Mouse (Mus musculus): ENCODE results near the gene Sfxn2. TPM values are rescaled to one million over a fixed set of nuclear protein-coding genes. Genes with fewer than 3 reads are reported as not detected.

Sfxn2 gene
- polyA plus RNA-seq, 1 experiment, result 1.5 TPM

DNA sequence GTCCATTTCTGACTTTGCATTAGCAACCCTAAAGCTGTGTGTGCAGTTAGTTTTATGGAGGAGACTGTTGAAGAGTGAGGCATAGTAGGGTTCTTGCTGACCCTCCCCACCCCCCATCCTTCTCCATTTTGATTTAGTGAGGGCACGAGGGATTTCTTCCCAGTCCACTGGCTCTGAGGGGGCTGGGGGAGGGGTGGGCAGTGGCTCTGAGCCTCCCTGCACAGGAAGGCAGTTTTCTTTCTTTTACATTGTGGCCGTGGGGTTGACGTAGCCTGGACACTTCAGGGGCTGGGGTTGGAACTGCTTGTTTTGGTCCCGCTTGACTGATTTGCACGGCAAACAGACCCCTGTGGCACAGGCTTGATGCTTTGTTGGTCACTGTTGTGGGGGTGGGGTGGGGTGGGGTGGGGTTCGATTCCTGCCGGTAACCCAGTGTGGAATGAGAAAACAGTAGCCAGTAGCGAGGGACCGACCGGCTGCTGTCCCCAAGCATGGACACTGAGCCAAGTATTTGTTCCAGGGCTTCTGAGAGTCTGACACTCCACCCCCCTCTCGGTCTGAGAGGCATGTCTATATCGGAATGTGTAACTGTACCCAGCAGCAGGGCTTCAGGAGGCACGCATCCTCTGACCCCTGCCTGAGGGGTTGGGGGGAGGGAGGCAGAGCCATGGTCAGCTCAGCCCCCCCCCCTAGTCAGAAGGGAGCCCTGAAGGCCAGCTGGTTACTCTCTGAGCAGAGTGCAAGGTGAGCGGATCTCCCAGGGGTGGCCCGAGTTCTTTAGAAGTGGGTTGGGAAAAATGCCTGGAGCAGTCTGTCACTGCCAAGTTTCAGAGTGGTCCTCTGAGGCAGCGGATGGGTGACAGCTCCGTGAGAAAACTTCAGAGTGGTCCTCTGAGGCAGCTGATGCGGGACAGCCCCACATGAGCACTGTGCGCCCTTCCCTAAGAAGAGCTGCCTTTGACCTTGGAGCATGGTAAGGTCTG lies 50.9 kb downstream of the Sfxn2 start:
- Histone ChIP-seq H3K4me1 (ENCODE audit: control insufficient read depth, insufficient read depth, low read length) (peaks cover 9% of the 10 kb centered on the region), H3K27me3 (ENCODE audit: control insufficient read depth, insufficient read depth, low read length) (no peaks in the 10 kb centered on the region), H3K36me3 (ENCODE audit: control insufficient read depth, insufficient read depth, low read length) (no peaks in the 10 kb centered on the region), H3K27ac (ENCODE audit: control insufficient read depth, insufficient read depth, low read depth, low read length) (no peak overlapping the region), H3K4me3 (ENCODE audit: control insufficient read depth, low read depth, low read length) (no peak overlapping the region)
- no peak for TF ChIP-seq CTCF (IDR thresholded peaks at IDR 0.05; ENCODE audit: control insufficient read depth, insufficient read depth, insufficient replicate concordance, low read depth, low read length)
- TF ChIP-seq POLR2A (IDR thresholded peaks at IDR 0.05; ENCODE audit: control insufficient read depth, low read depth, low read length), result no peak

DNA sequence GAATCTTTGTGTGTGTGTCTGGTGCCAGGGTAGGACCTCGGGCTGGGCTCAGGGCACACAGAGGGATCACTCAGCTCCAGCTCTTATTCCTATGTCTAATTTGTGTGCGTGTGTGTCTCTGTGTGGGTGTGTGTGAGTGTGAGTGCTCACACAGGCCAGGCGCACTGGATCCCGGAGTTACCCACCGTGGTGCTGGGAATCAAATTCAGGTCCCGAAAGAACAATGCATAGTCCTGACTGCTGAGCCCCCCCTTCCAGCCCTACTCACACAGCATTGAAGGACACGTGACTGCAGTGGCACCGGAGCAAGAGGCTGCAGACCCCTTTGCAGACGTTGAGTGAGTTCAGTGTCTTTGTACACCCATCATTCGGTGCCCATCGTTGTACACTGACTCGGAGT lies 51.9 kb downstream of the Sfxn2 start:
- no peaks in the 10 kb centered on the region for H3K36me3 ChIP-seq (ENCODE audit: control insufficient read depth, insufficient read depth, low read length)
- no peak overlapping the region for H3K27ac ChIP-seq (ENCODE audit: control insufficient read depth, insufficient read depth, low read depth, low read length)
- peaks cover 9% of the 10 kb centered on the region for H3K4me1 ChIP-seq (ENCODE audit: control insufficient read depth, insufficient read depth, low read length)
- no peak overlapping the region for H3K4me3 ChIP-seq (ENCODE audit: control insufficient read depth, low read depth, low read length)
- no peak for TF ChIP-seq POLR2A (IDR thresholded peaks at IDR 0.05; ENCODE audit: control insufficient read depth, low read depth, low read length)
- TF ChIP-seq CTCF (IDR thresholded peaks at IDR 0.05; ENCODE audit: control insufficient read depth, insufficient read depth, insufficient replicate concordance, low read depth, low read length), result no peak
- no peaks in the 10 kb centered on the region for H3K27me3 ChIP-seq (ENCODE audit: control insufficient read depth, insufficient read depth, low read length)

DNA sequence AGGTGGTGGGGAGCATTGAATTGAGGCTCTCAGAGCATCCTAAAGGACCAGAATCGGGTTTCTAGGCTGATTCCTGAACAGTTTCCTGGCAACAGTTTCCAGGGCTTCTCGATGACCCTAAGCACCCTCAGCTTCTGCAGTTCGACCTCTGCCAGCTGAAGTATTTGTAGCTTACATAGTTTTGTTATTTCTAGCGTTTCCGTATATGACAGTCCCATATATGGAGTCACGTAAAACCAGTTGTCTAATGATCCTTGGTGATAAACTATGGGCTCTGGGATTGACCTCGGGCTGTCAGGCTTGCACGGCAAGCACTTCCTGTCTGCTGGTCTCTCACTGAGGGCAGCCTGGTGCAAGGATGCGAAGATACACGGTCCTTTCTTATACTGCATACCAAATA lies 52.4 kb downstream of the Sfxn2 start:
- peaks cover 11% of the 10 kb centered on the region for H3K4me1 ChIP-seq (ENCODE audit: control insufficient read depth, insufficient read depth, low read length)
- H3K27me3 ChIP-seq (ENCODE audit: control insufficient read depth, insufficient read depth, low read length), result no peaks in the 10 kb centered on the region
- TF ChIP-seq POLR2A (IDR thresholded peaks at IDR 0.05; ENCODE audit: control insufficient read depth, low read depth, low read length), result no peak
- no peak for TF ChIP-seq CTCF (IDR thresholded peaks at IDR 0.05; ENCODE audit: control insufficient read depth, insufficient read depth, insufficient replicate concordance, low read depth, low read length)
- no peak overlapping the region for H3K27ac ChIP-seq (ENCODE audit: control insufficient read depth, insufficient read depth, low read depth, low read length)
- no peak overlapping the region for H3K4me3 ChIP-seq (ENCODE audit: control insufficient read depth, low read depth, low read length)
- no peaks in the 10 kb centered on the region for H3K36me3 ChIP-seq (ENCODE audit: control insufficient read depth, insufficient read depth, low read length)

- Histone ChIP-seq H3K36me3 (ENCODE audit: control insufficient read depth, insufficient read depth, low read length) (no peaks in the 10 kb centered on the region), H3K27ac (ENCODE audit: control insufficient read depth, insufficient read depth, low read depth, low read length) (no peak overlapping the region)
These were observed 55.2 kb downstream of the Sfxn2 start for GRCm38 (mm10) chr19:46628403-46628802.

DNA sequence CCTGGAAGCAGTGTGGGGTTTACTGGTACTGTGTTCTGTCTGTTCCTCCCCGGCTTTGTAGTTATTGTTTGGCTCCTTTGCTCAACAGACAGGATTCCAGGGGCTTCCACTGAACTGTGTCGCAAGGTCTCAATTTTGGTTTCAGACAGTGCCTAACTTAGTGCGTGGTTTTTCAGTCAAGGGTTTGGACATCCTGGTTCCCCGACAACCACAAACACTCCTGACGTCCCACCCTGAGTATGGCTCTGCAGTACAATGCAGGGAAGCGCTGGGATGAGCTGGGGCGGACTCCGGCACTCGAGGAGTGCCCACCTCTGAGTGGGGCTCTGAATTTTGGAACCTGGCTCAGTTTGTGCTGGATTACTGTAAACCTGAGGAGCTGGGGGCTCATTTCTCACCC lies 56.6 kb downstream of the Sfxn2 start:
- Histone ChIP-seq H3K27me3 (ENCODE audit: control insufficient read depth, insufficient read depth, low read length) (no peaks in the 10 kb centered on the region), H3K4me1 (ENCODE audit: control insufficient read depth, insufficient read depth, low read length) (peaks cover 6% of the 10 kb centered on the region), H3K27ac (ENCODE audit: control insufficient read depth, insufficient read depth, low read depth, low read length) (no peak overlapping the region), H3K4me3 (ENCODE audit: control insufficient read depth, low read depth, low read length) (no peak overlapping the region), H3K36me3 (ENCODE audit: control insufficient read depth, insufficient read depth, low read length) (no peaks in the 10 kb centered on the region)
- no peak for TF ChIP-seq CTCF (IDR thresholded peaks at IDR 0.05; ENCODE audit: control insufficient read depth, insufficient read depth, insufficient replicate concordance, low read depth, low read length)
- TF ChIP-seq POLR2A (IDR thresholded peaks at IDR 0.05; ENCODE audit: control insufficient read depth, low read depth, low read length), result no peak

More at GRCm38 (mm10) chr19:46628403-46628802, 55.2 kb downstream of the Sfxn2 start:
- Histone ChIP-seq H3K4me3 (ENCODE audit: control insufficient read depth, low read depth, low read length) (no peak overlapping the region), H3K27me3 (ENCODE audit: control insufficient read depth, insufficient read depth, low read length) (no peaks in the 10 kb centered on the region), H3K4me1 (ENCODE audit: control insufficient read depth, insufficient read depth, low read length) (peaks cover 9% of the 10 kb centered on the region)
- TF ChIP-seq CTCF (IDR thresholded peaks at IDR 0.05; ENCODE audit: control insufficient read depth, insufficient read depth, insufficient replicate concordance, low read depth, low read length) (no peak), POLR2A (IDR thresholded peaks at IDR 0.05; ENCODE audit: control insufficient read depth, low read depth, low read length) (no peak)

DNA sequence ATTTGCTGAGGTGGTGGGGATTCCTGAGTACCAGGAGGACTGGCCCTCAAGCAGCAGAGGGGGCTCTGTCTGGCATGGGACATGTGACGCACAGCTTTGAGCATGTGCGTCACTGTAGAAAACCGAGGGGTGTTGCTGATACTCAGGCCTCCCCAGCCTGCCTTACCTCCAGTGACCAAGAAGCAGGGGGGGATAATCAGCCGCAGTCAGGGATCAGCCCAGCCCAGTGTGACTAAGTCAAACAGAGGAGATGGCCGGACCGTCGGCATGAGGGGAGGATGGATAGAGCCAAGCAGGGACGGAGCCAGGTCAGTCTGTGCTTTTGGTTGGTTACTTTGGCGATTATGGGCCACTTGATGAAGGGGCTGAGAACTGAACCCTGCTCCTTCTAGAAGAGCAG lies 58.5 kb downstream of the Sfxn2 start:
- TF ChIP-seq POLR2A (IDR thresholded peaks at IDR 0.05; ENCODE audit: control insufficient read depth, low read depth, low read length), result no peak
- no peak for TF ChIP-seq CTCF (IDR thresholded peaks at IDR 0.05; ENCODE audit: control insufficient read depth, insufficient read depth, insufficient replicate concordance, low read depth, low read length)
- H3K27ac ChIP-seq (ENCODE audit: control insufficient read depth, insufficient read depth, low read depth, low read length), result no peak overlapping the region; the same call in 1 of the 2 replicates
- no peaks in the 10 kb centered on the region for H3K36me3 ChIP-seq (ENCODE audit: control insufficient read depth, insufficient read depth, low read length)
- peaks cover 6% of the 10 kb centered on the region for H3K4me1 ChIP-seq (ENCODE audit: control insufficient read depth, insufficient read depth, low read length)
- H3K4me3 ChIP-seq (ENCODE audit: control insufficient read depth, low read depth, low read length), result no peak overlapping the region
- H3K27me3 ChIP-seq (ENCODE audit: control insufficient read depth, insufficient read depth, low read length), result no peaks in the 10 kb centered on the region

GRCm38 (mm10) chr19:46635766-46636165 lies 62.6 kb downstream of the Sfxn2 start:
- no peak overlapping the region for H3K4me3 ChIP-seq (ENCODE audit: control insufficient read depth, low read depth, low read length)
- no peak overlapping the region for H3K27ac ChIP-seq (ENCODE audit: control insufficient read depth, insufficient read depth, low read depth, low read length)

More at GRCm38 (mm10) chr19:46635766-46636165, 62.6 kb downstream of the Sfxn2 start:
- H3K27me3 ChIP-seq (ENCODE audit: control insufficient read depth, insufficient read depth, low read length), result no peaks in the 10 kb centered on the region
- H3K4me1 ChIP-seq (ENCODE audit: control insufficient read depth, insufficient read depth, low read length), result peaks cover 2% of the 10 kb centered on the region
- H3K36me3 ChIP-seq (ENCODE audit: control insufficient read depth, insufficient read depth, low read length), result no peaks in the 10 kb centered on the region
- TF ChIP-seq CTCF (IDR thresholded peaks at IDR 0.05; ENCODE audit: control insufficient read depth, insufficient read depth, insufficient replicate concordance, low read depth, low read length) (no peak), POLR2A (IDR thresholded peaks at IDR 0.05; ENCODE audit: control insufficient read depth, low read depth, low read length) (no peak)

All from testis, adult 2 months (tissue).